Mouse (Mus musculus) kidney, adult 2 months (tissue): ENCODE measurements around the gene Rpusd3.

ENCODE experiments used
- CTCF ChIP-seq: fragments of 200-500 bp; conservative IDR thresholded peaks from 2 replicates; pipeline ENCODE4 v1.5.1; 2011; ENCODE audit warnings: low read depth, mild to moderate bottlenecking, control low read depth, low read length, moderate library complexity, mixed read lengths; ENCODE audit not compliant: insufficient read depth, insufficient read length
- POLR2A ChIP-seq: fragments of 200-500 bp; IDR thresholded peaks from one replicate; pipeline ENCODE4 v1.6.1; 2011; ENCODE audit warnings: low read depth, low read length, control low read depth

GRCm38 (mm10) chr6:113390715-113391114, 28.4 kb downstream of the Rpusd3 start:
- TF ChIP-seq POLR2A (no peak), CTCF (no peak)
